Mouse (Mus musculus) urinary bladder, adult 2 months (tissue): ENCODE measurements around the gene Sostdc1. TPM values are rescaled to one million over a fixed set of nuclear protein-coding genes. Genes with fewer than 3 reads are reported as not detected.

ENCODE experiments used
- DNase-seq: peaks from one replicate; pipeline ENCODE4 v3.0.0; 2022; ENCODE audit warnings: low spot score
- polyA plus RNA-seq: library from polyadenylated mRNA; depleted of rRNA; stranded (reverse); fragments of >200 nt; gene quantifications from 2 replicates; pipeline ENCODE4 v1.2.3, GENCODE M21; 2012; rRNA removed

Gene Sostdc1
- polyA plus RNA-seq: 10.8 and 14.8 TPM in 2 replicates

DNA sequence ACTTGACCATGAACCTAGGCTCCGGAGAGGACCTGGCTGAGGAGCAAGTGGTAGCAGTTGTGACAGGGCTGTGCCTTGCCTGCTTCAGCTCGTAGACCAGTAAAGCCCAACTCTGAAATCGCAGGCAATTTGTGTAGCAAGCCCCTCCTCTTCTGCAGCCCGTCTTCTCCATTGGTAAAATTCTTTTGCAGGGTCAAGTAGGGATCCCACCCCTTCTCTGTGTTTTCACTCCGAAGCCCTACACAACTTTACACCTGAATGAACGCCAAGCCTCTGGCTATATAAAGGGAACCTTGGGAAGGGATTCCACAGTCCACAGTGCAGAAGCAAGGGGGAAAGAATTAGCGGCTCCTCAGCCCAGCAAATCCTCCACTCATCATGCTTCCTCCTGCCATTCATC lies at the start of gene Sostdc1:
Gene Sostdc1, plus strand, starts transcription at position 224 of the 400 bp plus-strand sequence.
- DNase-seq: no peak

DNA sequence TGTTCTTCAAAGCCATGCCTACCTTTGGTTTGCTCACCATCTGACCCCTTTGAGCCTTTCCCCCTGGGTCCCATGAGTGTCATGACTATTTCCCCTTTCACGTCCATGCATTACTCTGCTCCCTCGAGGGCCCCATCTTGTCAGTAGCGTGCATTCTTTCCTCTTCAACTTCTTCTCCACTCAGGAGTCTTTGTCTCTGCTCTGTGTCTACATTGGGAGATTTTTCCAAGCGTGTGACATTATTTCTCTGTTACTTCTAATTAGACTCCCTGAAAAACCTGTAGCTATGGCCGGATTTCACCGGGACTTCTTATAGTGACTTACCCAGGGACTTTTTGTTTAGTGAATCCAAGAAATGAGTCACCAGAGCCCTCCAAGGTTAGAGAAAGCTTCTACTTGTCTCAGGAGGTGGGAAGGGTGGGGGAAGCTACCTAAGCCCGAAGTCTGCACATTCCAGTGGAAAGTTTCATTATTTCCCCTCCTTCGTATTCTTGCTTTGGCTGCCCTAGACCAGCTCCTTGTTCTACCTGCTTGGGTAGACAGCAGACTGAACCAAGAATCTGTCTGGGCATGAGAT lies 46.2 kb upstream of the Sostdc1 start:
- DNase-seq: no peak

GRCm38 (mm10) chr12:36274823-36275222 lies 39.1 kb upstream of the Sostdc1 start:
- DNase-seq: no peak

GRCm38 (mm10) chr12:36289634-36290033 lies 24.3 kb upstream of the Sostdc1 start:
- DNase-seq: no peak

DNA sequence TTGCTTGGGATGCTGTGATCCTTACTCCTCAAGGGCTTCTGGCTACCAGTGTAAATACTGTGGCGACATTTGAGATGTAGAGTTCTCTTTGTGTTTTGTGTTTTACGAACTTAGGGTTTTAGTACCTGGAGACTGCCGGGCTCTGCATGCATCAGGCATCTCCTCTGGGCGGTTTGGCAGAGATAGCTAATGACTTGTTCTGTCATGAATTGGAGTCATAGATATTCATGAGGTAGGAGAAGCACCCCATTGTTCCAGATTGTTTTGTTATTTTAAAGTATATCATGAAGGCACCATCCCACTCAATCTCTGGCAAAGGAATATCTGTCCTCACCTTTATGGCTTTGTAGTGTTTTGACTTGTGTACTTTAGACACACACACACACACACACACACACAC lies 23.5 kb upstream of the Sostdc1 start:
- DNase-seq: no peak

- DNase-seq: no peak
Observed at GRCm38 (mm10) chr12:36291346-36291745, 22.6 kb upstream of the Sostdc1 start.

DNA sequence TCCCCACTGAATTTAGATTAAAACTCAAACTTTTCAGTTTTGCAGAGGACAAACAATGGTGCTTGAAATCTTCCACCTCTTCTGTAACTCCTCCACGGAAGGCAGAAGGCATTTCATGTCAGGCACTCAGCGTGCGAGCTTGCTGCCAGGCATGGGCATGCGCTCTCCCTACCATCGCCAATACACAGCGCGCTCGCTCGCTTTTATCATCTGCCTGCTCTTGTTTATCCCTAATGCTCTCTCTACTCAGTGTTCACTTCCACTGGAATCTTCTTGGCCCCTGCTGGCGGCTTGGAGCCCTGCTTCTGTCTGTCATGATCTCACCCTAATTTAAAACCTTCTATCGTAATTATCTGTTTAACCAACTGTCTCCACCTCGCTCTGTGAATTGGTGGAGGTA lies 11.6 kb upstream of the Sostdc1 start:
- no peak for DNase-seq

DNA sequence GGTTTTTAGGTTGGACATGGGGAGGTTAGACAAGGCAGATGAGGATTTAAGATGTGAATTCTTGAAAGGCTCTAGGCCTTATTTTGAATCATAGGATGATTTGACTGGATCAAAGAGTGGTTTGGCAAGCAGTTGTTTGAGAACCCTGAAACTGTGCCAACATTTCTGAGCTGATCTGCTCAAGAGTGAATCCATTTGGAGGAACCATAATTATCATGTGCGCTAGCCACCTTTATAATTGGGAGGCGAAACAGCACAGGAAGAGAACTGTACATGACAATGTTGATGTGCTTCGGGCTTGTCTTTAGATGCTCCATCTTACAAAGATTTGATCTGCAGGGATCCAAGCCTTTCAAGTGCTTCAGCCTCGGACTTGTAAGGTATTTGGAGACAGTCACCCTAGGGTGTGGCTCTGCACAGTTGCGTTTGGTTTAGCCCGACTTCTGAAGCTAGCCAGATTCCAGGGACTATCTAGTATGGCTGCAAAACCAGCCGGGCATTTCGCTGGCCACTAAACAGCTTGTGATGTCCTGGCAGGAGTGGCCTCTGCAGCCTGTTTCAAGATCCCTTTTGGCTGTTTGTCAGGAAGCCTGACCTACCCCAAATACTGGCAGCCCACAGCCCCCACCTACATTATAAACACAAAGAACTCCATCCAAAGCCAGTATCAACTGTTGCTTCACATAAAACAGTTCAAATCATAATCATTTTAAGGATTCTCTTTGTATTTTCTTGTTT lies 10.9 kb upstream of the Sostdc1 start:
- no peak for DNase-seq

GRCm38 (mm10) chr12:36308737-36309420 lies 5.1 kb upstream of the Sostdc1 start:
- DNase-seq: no peak

DNA sequence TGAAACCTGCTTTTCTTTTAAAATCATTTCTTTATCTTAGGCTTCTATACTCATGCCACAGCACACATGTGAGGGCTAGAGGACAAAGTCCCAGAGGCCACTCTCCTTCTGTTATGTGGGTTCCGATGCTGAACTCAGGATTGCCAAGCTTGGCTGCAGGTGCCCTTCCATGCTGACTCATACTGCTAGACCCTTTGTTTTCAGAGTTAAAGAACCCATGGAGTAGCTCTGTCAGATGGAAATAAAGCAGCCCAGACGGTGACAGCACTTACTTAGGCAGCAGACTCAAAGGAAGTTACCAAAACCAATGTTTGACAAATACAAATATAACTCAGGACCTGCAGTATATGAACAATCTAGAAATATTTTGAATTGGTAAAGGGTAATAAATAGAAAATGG lies 924 bp upstream of the Sostdc1 start:
- no peak for DNase-seq

- DNase-seq: no peak
Observed at GRCm38 (mm10) chr12:36314446-36314845, 507 bp downstream of the Sostdc1 start.

- no peak for DNase-seq
Observed at GRCm38 (mm10) chr12:36315527-36315926, 1.6 kb downstream of the Sostdc1 start.

DNA sequence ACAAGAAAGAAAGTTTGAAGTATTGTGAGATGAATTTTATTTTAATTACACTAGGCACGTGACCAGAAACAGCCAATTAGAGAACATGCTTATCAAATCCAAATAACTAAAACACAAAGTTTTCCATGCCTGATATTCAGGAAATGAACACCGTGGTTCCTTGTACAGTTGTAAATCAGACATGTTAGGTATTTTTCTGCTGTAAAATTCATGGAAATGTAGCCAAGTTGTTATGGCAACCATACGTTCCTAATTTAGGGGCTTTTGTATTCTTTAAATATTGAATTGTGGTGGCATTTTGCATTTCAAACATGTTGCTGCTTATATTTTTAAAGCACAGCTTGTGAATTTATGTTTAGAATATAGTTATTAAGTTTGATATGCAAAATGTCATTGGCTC lies 2.1 kb downstream of the Sostdc1 start:
- DNase-seq: no peak

DNA sequence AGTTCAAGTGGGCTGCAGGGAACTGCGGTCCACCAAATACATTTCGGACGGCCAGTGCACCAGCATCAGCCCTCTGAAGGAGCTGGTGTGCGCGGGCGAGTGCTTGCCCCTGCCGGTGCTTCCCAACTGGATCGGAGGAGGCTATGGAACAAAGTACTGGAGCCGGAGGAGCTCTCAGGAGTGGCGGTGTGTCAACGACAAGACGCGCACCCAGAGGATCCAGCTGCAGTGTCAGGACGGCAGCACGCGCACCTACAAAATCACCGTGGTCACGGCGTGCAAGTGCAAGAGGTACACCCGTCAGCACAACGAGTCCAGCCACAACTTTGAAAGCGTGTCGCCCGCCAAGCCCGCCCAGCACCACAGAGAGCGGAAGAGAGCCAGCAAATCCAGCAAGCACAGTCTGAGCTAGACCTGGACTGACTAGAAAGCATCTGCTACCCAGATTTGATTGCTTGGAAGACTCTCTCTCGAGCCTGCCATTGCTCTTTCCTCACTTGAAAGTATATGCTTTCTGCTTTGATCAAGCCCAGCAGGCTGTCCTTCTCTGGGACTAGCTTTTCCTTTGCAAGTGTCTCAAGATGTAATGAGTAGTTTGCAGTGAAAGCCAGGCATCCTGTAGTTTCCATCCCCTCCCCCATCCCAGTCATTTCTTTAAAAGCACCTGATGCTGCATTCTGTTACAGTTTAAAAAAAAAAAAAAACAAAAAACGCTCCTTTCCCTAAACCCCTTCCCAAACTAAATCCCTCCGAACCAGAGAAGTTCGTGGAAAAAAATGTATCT lies 3.3 kb downstream of the Sostdc1 start:
- DNase-seq: no peak

DNA sequence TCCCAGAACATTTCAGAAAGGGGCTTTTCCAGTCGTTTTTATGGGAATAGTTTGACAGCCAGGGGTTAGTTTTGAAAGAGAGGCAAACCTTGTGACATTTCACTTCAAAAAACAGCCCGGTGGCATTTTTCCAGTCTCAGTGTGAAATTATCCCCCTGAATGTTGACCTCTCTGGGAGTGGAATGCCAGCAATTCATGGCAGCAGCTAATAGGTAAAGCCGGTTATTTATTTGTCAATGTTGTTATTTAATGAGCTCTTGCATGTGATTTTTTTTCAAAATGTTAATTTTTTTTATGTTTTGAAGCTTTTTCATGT lies 3.8 kb downstream of the Sostdc1 start:
- DNase-seq: no peak

DNA sequence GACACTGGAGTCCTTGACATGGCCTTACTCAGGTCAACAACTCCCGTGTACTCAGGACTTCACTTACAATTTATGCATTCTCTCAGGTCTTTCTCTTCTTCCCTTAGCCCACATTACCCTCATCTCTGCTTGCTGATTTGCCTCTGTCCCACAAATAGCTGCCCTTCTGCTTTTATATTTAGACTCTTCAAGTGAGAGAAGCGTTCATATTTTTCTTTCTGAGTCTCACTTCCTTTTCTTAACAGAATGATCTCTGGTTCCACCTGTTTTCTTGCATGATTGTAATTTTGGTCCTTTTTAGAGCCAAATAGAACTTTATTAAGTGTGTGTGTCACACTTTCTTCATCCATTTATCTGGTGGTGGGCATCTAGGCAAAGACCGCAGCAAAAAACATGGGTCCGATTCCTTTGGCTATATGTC lies 12.2 kb downstream of the Sostdc1 start:
- no peak for DNase-seq

DNA sequence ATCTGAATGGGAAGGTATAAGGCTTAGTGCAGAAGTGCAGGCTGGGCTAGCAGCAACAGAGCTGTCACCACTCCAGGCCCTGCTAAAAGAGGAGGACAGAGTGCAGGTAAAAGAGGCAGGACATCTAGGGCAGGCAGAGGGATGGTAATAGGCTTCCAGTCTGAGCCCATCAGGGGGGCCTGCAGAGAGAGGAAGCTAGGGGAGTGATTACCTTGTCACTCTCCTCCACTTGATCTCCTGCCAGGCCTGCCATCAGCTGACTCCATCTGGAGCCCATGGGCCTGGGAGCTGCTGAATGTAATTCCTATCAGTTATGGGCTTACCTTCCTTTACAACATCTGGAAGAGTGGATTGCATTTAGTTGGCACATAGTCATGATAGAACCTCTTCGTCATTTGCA lies 18.7 kb downstream of the Sostdc1 start:
- no peak for DNase-seq

GRCm38 (mm10) chr12:36333837-36334281 lies 19.9 kb downstream of the Sostdc1 start:
- no peak for DNase-seq

- no peak for DNase-seq
Observed at GRCm38 (mm10) chr12:36344131-36344530, 30.2 kb downstream of the Sostdc1 start.

DNA sequence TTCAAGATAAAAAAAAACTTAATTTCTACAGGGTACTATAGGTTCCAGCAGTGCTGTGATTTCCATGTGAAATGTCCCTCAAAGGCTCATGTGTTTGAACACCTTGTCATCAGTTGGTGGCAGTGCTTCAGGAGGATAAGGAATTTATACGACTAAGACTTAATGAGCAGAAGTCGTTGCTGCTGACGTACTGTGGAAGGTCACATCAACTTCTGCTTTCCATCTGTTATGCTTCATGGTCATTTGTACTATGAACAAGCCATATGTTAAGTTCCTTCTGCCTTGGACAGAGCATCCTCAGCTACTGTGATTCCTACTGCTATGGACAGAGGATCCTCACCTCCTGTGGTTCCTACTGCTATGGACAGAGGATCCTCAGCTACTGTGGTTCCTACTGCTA lies 46.1 kb downstream of the Sostdc1 start:
- DNase-seq: no peak

GRCm38 (mm10) chr12:36360693-36361092 lies 46.8 kb downstream of the Sostdc1 start:
- DNase-seq: no peak

DNA sequence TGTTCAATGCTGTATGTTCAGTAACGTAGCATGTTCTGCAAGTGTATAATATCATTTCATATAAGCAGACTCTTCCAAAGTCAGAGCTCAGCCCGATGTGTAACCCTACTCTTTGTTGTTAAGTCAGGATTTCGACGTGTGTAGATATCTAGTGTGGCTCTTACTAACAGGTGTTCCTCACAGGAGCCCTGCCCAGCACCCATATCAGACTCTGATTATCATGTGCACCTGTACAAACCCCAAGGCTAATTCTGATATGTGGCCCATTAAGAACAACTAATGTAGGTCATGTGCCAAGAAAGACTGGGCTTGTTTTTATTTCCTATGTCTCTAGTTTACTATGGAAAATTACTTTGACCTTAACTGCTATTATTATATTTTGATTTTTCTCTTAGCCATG lies 50.1 kb downstream of the Sostdc1 start:
- no peak for DNase-seq
